Mouse (Mus musculus) bone marrow macrophage, adult 2 months (primary cell): ENCODE results near the gene Srprb.

Experiments
- CTCF ChIP-seq: IDR thresholded peaks from 2 replicates; pipeline ENCODE4 v1.5.1; 2012; ENCODE audit warnings: low read depth, mild to moderate bottlenecking, low read length, moderate library complexity
- POLR2A ChIP-seq: IDR thresholded peaks from 2 replicates; pipeline ENCODE4 v1.6.1; 2012; ENCODE audit warnings: mild to moderate bottlenecking, low read depth, low read length, borderline replicate concordance

- TF ChIP-seq CTCF: no peak
- no peak for TF ChIP-seq POLR2A
These were observed 16.0 kb downstream of the Srprb start for GRCm38 (mm10) chr9:103185946-103186345.
